Mouse (Mus musculus) retina, embryonic 14.5 days (tissue): ENCODE data around the gene Vmn2r2.

ENCODE experiments used
- DNase-seq: peaks from one replicate; pipeline ENCODE4 v3.0.0-alpha.2; 2015; ENCODE audit warnings: low spot score

The Vmn2r2 gene

DNA sequence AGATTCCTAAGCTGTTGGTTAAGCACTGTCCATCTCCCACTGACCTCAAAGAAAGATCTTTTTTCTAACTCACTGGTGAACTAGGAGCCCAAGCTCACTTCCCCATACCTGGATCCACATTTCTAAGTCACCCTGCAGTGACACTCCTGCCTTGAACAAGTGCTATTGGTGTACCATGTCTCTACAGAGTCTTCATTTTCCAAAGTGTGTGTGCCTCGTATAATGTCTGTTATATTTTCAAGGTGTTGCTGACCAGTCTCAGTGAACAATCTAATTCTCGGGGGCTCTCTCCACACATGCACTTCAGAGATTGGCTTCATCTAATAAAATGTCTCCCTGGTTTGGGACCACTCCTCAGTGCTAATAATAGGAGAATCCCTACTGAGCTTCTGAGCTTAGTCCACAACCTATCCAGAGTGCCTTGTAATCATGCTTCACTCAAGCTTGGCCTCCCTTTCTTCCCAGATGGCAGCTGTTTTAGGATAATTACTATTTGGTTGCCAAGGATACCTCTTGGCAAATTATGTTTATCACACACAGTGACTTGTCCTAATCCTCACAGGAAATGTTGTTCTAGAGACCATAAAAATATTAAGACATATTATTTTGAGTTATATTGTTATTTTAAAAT lies at the start of gene Vmn2r2:
TSS of gene Vmn2r2 (minus strand) at position 51 of the 631 bp plus-strand sequence.
- no peak for DNase-seq

DNA sequence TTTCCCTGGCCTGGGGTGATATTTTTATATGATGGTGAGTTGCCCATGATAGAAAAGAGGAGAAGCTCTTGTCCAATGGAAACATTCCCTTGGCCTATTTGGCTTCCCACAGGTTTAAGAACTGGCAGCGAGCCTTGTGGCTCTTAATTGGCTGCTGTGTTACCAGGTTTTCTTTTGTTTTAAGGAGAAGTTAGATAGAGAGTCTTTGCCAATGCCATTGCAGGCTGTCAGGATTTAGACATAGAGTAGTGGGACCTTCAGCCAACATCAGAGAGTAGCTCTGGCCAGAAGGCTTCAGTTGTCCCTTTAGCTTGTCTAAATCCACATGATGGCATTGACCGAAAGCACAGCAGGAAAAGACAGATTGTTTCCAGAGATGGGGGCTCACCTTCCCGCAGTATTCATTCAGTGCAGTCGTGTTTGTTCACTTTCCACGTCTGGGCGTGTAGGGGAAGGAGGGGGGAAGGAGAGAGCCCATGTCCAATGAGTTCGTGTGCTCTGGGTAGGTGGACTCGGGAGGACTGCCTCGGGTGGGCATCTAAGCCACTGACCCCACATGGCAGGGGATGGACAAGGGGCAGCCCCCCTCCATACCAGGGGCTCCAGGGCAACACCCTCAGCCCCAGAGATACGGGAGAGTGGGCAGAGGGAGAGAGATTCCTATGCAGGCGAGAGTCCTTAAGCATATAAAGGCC lies 28.2 kb downstream of the Vmn2r2 start:
- no peak for DNase-seq

DNA sequence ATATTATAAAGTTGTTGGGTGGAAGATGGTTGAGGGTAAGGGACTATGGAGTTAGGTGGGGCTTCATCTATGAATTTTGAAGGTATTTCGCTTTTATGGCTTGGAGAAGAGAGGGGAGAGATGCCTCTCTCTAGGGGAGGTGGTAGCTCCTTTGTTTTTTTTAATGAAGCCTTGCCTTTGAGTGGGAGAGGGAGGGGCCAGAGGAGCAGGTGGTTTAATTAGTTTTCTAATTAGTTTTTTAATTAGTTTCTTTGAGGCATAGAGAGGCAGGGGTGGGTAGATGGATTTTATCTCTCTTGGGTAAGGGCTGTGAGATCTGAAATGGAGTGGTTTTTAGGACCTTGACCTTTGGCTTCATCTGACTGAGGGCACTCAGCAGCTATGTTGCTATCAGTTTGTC lies 29.0 kb downstream of the Vmn2r2 start:
- DNase-seq, result no peak

DNA sequence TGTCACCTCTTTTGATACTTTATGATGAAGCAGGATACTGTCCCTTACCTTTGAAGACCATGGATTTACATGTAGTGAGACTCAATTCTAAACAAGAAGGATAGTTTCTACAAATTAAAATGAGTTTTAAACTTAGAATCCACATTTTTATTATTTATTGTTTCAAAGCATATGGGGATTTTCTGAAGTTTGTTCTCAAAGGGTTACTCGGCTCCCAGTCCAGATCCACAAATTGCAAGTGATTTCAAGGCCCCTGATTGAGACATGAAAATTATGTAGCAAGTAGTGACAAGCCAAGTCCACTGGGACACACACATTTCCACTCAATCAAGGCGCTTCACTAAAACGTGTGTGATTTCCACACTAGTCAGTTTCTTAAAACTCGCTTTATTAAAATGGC lies 60.5 kb downstream of the Vmn2r2 start, which contains the start of gene Vmn2r1:
TSS of gene Vmn2r1 (plus strand) at position 301 of the 400 bp plus-strand sequence.
- no peak for DNase-seq
